Mouse (Mus musculus) skeletal muscle tissue, adult 2 months (tissue): ENCODE results near the gene Gm867.

Experiments
- DNase-seq: peaks from one replicate; pipeline ENCODE4 v3.0.0-alpha.2; 2012; ENCODE audit warnings: low read depth, low spot score

Gm867 gene

GRCm38 (mm10) chr10:75897373-75897772 is 43.1 kb downstream of the Gm867 start:
- peak; percentile 62 for DNase-seq

DNA sequence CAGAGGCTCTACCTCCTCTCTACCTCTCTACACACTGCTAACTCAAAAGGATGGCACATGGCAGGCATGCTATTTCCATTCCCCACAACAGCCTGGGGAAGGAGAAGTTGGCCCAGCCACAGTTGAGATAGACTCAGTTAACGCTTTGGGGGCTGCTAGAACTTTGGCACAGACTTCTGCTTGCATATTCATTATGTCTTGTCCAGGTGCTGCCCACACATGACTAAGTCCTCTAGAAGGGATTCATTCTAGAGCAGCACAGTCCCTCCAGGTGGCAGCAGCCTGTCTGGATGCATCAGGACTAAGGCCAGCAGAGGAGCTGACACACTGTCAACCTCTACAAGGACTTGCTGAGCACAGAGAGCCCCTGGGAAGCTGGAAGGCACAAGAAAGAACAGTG is 44.3 kb downstream of the Gm867 start:
- no peak for DNase-seq

DNA sequence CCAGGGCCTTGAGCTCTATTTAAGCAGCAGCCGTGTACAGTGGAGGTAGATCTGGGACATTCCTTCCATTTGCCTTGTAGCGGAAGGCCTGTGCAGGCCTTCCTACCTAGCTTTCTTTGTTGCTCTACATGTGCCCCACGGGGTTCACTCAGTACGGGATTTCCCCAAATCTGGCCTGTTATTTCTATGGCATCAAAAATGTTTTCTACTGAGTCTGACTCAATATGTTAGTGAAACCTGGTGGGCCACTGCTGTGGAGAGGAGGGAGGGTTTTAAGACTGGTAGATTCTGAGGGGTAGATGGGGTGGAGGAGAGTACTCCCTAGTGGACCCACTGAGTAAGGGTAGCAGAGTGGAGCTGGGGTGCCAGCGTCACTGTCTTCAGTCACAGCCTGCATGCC is 44.7 kb downstream of the Gm867 start:
- DNase-seq = no peak

GRCm38 (mm10) chr10:75894601-75895000 is 45.9 kb downstream of the Gm867 start:
- no peak for DNase-seq

- peak; percentile 90 for DNase-seq
Measured at GRCm38 (mm10) chr10:75893089-75893750, 47.3 kb downstream of the Gm867 start, which contains the start of gene Derl3. Derl3 (plus strand) TSS chr10:75893413.

DNA sequence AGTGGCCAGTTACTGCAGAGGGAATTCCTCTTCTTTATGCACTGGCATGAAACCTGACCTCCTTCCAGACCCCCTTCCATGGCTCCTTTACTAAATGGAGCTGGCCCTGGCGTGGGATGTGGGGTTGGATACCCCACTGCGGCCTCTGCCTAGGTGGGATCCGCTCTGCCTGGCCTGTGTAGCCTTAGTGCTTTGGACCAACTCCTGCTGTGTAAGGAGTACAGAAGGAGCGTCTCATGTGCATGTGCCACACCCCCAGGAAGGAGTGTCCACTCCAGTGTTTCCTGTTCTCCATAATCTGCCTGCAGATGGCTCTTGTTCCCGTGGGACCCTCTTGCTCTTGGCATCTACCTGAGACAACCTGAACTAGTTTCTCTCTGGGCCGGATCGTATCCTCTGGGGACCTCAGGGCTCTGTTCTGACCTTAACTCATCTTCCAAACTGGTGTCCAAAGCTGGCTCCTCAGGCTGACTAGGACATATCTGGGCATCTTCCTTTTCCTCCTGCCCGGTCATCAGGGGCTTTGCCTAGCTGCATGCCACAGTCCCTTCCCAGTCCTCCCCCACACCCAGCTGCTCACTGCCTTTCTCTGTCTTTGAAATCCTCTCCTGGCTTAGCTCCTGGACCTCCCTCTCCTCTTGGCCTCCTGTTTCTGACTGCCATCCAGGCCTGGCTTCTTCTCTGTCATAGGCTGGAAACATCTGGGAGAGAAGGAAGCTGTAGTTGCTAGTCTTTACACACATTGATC is 50.9 kb downstream of the Gm867 start:
- DNase-seq = no peak
